Mouse (Mus musculus): ENCODE measurements around the gene Klhdc8a.

Klhdc8a gene

GRCm38 (mm10) chr1:132290921-132291675, 7.3 kb upstream of the Klhdc8a start:
- CTCF ChIA-PET, result interaction anchor here (0.7 kb wide), 1 partner anchor 51 kb away, joined by 10 read pairs; no protein-coding TSS in a partner anchor

DNA sequence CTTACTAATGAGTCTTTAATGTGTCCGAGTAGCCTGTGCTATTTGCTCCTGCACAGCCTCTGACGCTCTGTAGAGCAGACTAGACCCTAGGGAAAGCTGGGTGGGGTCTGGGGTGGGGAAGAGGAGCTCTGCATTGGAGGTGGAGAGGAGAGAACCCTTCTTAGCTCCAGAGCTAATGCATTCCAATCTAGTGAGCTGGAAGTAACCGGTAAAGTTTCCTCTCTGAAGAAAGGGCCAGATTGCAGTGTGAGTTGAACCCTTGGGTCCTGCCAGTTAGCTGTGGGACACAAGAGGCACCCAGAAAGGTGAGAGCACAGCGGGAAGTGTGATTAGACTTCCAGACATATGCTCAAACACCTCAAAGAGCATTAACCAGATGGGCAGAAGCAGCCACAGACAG, 6.7 kb upstream of the Klhdc8a start:
- CTCF ChIA-PET, result interaction anchor here (0.7 kb wide), 1 partner anchor 50 kb away, joined by 10 read pairs; no protein-coding TSS in a partner anchor

GRCm38 (mm10) chr1:132292318-132293129, 5.9 kb upstream of the Klhdc8a start:
- CTCF ChIA-PET, result interaction anchor here (0.6 kb wide), 1 partner anchor 98 kb away, joined by 6 read pairs; no protein-coding TSS in a partner anchor

GRCm38 (mm10) chr1:132295506-132295905, 2.9 kb upstream of the Klhdc8a start:
- CTCF ChIA-PET, result no interaction called here

DNA sequence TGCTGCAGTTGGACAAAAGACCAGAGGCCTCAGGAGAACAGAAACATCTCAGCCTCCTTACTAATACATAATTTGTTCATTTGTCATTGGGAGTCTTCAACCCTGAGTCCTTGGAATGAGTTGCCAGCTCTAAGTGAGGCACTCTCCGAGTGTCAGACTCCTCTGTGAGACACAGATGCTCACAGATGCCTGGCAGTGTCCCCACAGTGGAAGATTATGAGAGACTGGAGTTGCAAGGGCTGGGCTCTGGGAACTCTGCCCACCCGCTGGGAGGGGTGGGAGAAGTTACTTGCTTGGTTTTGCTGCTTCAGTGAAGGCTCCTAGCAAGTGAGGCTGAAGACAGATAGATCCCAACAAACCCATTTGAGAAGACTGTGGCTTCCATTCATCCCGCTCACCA, 2.4 kb upstream of the Klhdc8a start:
- CTCF ChIA-PET, result no interaction called here

GRCm38 (mm10) chr1:132298801-132299464, 507 bp downstream of the Klhdc8a start:
- CTCF ChIA-PET, result interaction anchor here (1.9 kb wide), 1 partner anchor 8 kb away, joined by 7 read pairs; no protein-coding TSS in a partner anchor

DNA sequence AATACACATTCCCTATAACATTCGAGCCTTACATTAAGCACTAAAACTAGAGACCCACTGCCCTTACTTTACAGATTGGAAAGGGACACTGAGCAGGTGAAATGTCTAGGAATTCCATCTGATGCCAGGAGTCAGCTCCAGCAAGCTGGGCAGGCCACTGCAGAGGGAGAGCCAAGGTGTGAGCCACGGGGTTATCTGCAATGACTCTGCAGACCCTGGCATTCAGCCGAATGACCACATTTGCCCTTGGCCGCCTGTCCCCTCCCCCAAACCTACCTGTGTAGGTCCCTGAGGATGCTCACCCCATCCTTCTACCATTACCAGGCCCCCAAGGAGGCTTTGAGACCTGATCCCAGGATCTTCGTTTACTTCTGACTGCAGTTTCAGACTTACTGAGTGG, 1.3 kb downstream of the Klhdc8a start:
- CTCF ChIA-PET, result interaction anchor here (0.6 kb wide), 1 partner anchor 1421 kb away, joined by 11 read pairs; no protein-coding TSS in a partner anchor

- CTCF ChIA-PET, result no interaction called here
Measured at GRCm38 (mm10) chr1:132301242-132301641, 2.8 kb downstream of the Klhdc8a start.

DNA sequence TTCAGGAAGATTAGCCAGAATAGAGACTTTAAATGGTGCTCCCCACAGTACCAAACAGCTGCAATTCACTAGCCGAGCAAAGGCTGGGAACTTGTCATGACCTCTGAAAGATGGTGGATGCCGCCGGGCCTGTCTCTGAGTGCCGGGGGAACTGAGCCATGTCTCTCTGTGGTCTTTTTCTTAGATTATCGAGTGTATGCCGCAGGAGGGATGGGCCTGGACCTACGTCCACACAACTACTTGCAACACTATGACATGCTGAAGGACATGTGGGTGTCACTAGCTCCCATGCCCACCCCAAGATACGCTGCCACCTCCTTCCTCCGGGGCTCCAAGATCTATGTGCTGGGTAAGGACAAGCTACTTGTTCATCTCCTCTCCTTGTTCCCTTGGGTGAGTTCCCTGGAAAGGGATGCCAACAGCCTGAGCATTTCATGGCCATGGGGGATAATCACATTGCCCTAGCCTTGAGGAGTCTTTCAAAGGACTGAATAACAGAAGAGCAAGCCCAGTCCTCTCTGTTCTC, 4.0 kb downstream of the Klhdc8a start:
- CTCF ChIA-PET, result interaction anchor here (0.7 kb wide), 1 partner anchor 1021 kb away, joined by 8 read pairs; no protein-coding TSS in a partner anchor

- CTCF ChIA-PET, result no interaction called here
Measured at GRCm38 (mm10) chr1:132304618-132305214, 6.3 kb downstream of the Klhdc8a start.

DNA sequence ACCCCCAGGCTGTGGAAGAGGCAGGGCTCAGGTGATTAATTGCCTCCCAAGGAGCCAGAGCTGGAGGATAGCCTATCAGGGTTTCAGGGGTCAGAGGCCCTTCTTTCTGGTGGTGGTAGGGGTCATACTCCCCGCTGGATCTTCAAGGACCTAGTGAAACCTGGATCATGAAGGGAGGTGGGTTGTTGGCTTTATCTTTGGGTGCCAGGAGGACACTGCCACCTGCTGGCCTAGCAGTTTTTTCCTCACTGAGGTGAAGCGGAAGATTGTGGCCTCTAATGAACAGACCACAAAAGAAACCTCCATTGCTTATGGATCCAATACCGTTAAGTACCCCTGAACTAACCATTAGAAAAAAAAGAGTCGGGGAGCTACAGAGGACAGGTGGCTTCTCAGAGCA, 7.7 kb downstream of the Klhdc8a start:
- CTCF ChIA-PET, result interaction anchor here (0.8 to 2.3 kb wide), 3 partner anchors 8 to 50 kb away, joined by 3 to 7 read pairs (median 7); partner anchors contain the start of gene Klhdc8a

DNA sequence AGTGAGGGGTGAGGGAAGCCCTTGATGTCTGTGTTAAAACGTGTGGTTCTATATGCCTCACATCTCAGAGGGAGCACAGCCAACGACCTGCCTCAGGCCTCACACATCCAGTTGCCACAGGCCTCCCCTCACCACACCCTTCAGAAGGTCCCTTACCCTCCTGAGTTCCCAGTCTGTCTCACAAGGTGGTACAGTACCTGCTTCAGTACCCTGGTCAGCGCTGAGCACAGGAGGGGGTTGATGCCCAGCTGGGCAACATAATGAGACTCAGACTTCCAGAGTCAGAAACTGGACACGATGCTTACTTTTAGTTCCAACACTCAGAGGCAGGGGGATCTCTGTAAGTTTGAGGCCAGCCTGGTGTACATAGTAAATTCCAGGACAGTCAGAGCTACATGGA, 8.4 kb downstream of the Klhdc8a start:
- CTCF ChIA-PET, result interaction anchor here (2.3 kb wide), 1 partner anchor 9 kb away, joined by 7 read pairs; the partner anchor contains the start of gene Klhdc8a

DNA sequence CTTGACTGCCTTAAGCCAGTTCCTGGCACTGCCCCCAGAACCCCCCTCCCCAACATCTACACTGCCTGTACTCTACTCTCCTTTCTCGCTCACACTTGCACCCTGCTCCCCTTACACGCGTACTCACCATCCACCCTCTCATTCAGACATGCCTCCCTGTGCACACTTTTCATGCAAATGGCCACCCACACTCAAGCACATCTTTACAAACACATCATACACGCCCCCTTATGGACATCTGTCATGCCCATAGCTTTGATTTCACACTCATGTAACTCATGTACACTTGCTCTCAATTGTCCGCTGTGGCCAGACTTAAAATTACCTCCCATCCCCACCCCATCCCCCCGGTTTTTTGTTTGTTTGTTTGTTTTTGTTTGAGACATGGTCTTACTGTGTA, 9.5 kb downstream of the Klhdc8a start:
- CTCF ChIA-PET, result interaction anchor here (0.6 to 2.3 kb wide), 3 partner anchors 10 to 635 kb away, joined by 3 to 7 read pairs (median 3); partner anchors contain the start of gene Klhdc8a

DNA sequence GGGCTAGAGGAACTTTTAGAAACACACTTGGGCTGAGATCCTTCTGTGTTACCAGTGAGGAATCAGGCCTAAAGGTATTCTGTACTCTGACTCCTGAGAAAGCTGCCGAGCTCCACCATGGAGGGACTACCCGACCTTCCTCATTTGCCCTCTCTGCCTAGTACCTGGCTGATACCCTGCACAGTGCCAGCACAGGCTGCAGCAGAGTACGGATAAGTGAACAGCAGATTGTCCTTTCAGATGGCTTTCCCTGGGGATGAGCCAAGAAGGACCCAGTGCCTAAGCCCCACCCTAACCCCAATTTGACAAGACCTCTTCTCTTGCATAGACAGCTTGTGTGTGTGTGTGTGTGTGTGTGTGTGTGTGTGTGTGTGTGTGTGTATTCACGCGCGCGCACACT, 10.2 kb downstream of the Klhdc8a start:
- CTCF ChIA-PET, result no interaction called here

DNA sequence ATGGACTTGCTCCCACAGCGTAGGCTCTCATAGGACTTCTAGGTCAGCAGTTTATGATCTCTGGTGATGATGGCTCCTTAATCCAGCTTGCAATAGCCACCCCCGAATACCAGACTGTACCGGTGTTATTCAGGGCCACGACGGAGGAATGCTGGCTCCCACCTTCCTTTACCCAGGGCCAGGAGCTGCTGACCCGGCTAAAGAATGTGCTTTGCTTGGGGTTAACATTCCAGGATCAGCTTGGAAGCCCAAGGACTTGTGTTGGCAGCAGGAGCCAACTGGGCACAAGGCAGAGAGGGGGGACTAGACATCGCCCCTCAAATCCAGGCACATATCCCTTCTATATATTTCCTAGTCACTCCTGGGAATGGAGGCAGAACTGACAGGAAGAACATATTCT, 12.3 kb downstream of the Klhdc8a start:
- CTCF ChIA-PET, result interaction anchor here (1.8 kb wide), 1 partner anchor 36 kb away, joined by 7 read pairs; no protein-coding TSS in a partner anchor

DNA sequence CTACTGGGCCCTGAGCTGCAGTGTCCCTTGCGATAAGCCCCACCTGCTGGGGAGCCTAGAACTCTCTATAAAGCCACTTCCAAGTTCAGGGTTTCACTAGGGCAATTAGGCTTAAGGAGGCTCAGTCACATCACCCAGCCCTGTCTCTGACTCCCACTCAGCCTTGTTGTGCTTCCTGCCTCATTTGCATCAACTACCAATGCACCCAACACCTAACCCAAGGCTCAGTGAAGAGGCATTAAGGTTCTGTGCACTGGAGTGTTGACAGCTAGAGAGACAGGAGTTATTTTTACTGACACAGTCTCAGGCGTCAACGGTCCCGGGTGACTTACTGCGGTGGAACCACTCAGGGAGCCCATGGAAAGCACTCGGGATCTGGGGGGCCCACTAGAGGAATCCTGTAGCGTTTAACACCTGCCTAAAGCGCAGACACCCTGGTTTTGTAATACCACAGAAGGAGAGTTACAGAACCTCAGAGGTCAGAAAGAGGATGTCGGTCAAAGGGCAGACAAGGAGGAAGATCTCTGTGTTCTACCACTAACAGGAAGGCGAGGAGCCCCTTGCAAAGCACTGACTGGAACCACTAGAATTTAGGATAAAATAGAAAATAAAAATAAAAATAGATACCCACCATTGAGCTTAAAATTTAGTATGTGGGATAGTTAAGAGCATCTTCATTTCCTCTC, 12.9 kb downstream of the Klhdc8a start:
- CTCF ChIA-PET, result interaction anchor here (0.6 to 2.7 kb wide), 4 partner anchors 14 to 44 kb away, joined by 7 to 30 read pairs (median 9); no protein-coding TSS in a partner anchor

DNA sequence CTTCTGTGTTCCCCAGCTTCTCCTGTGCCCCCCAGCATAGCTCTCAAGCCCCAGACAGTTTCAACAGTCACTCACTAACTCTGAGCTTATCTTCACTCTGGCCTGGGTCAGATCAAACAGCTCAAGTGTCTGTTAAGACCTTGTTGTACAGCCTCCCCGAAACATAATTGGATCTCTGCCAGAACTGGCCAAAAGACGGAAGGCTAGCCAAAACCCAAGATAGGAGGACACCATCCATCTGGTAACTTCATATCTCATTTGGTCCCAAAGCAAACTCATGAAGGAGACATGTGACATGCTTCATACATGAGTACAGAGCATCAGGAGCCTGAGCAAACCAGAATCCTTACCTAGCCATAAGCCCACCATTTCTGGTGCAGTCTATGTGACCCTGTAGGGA, 13.6 kb downstream of the Klhdc8a start:
- CTCF ChIA-PET, result interaction anchor here (0.6 to 2.7 kb wide), 4 partner anchors 15 to 43 kb away, joined by 7 to 30 read pairs (median 9); no protein-coding TSS in a partner anchor

DNA sequence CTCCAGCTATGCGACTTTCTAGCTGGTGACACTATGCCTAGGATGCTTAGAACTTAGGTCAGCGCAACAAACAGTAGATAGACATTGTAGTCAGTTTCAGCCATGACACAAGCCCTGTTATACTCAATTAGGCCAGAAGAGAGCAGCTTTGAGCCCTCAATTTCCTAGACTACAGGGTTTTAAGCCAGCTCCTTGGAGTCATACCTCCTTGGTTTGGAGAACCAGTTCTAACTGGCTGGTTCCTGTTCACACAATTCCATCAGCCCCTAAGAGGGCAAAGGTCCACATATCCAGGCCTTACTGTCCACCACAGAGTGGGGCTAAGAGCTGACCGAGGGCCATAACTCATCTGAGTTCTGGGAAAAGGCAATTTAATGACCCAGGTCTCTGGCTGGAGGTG, 14.3 kb downstream of the Klhdc8a start:
- CTCF ChIA-PET, result interaction anchor here (2.1 to 2.7 kb wide), 2 partner anchors 31 to 43 kb away, joined by 7 to 30 read pairs; no protein-coding TSS in a partner anchor

- CTCF ChIA-PET, result interaction anchor here (0.7 to 2.4 kb wide), 4 partner anchors 11 to 81 kb away, joined by 3 to 64 read pairs (median 4); no protein-coding TSS in a partner anchor
Measured at GRCm38 (mm10) chr1:132315889-132316624, 17.6 kb downstream of the Klhdc8a start, which contains the start of gene Nuak2. TSS of gene Nuak2 (plus strand) at chr1:132316126.
